Mouse (Mus musculus) midbrain, embryonic 16.5 days (tissue): ENCODE data around the gene Sgms1. TPM values are rescaled to one million over a fixed set of nuclear protein-coding genes. Genes with fewer than 3 reads are reported as not detected.

Source experiments
- ATAC-seq: fragments of 200-750 bp; cut with Nextera tagmentation; 2 replicates; pipeline ENCODE4 v1.8.0; 2017; ENCODE audit warnings: moderate TSS enrichment
- H3K27ac ChIP-seq: fragments of 300-500 bp; sonication (generic); 2 replicates; pipeline ENCODE4 v1.5.1; 2014; ENCODE audit warnings: mild to moderate bottlenecking, low read length, mixed read lengths
- H3K27me3 ChIP-seq: fragments of 300-500 bp; sonication (generic); 2 replicates; pipeline ENCODE4 v1.6.1; 2014; ENCODE audit warnings: low read depth, low read length, mixed read lengths; ENCODE audit not compliant: control insufficient read depth, insufficient read depth
- H3K36me3 ChIP-seq: fragments of 300-500 bp; sonication (generic); 2 replicates; pipeline ENCODE4 v1.6.1; 2014; ENCODE audit warnings: mild to moderate bottlenecking, low read length, moderate library complexity, mixed read lengths; ENCODE audit not compliant: control insufficient read depth, insufficient read depth
- H3K4me1 ChIP-seq: fragments of 300-500 bp; sonication (generic); 2 replicates; pipeline ENCODE4 v1.6.1; 2014; ENCODE audit warnings: mild to moderate bottlenecking, low read length, mixed read lengths; ENCODE audit not compliant: control insufficient read depth, insufficient read depth
- H3K4me2 ChIP-seq: fragments of 300-500 bp; sonication (generic); 2 replicates; pipeline ENCODE4 v1.6.1; 2014; ENCODE audit warnings: mild to moderate bottlenecking, low read length, mixed read lengths
- H3K4me3 ChIP-seq: fragments of 300-500 bp; sonication (generic); 2 replicates; pipeline ENCODE4 v1.5.1; 2014; ENCODE audit warnings: low read depth, mild to moderate bottlenecking, low read length, moderate library complexity, mixed read lengths
- H3K9ac ChIP-seq: fragments of 300-500 bp; sonication (generic); 2 replicates; pipeline ENCODE4 v1.6.1; 2014; ENCODE audit warnings: low read depth, low read length, mixed read lengths
- H3K9me3 ChIP-seq: fragments of 300-500 bp; sonication (generic); replicated peaks from 2 replicates; pipeline ENCODE4 v1.6.1; 2014; ENCODE audit warnings: mild to moderate bottlenecking, low read length, mixed read lengths; ENCODE audit not compliant: control insufficient read depth, poor library complexity, severe bottlenecking
- WGBS: fragments of 180-500 bp; shearing (Covaris S2); extraction: QIAGEN DNeasy Blood & Tissue Kit; methylation state at CpG from one replicate; pipeline ENCODE4 v1.1.7; 2014; 5-methylcytosine and 5-hydroxymethylcytosine counted together
- polyA plus RNA-seq: library from polyadenylated mRNA; unstranded; fragments of >200 nt; fragmentation: Nextera tagmentation; extraction: Ambion mirVana; gene quantifications from 2 replicates; pipeline ENCODE4 v1.2.1, GENCODE M21; 2015

The Sgms1 gene
- polyA plus RNA-seq, 1 experiment from 2014 or later, result 20.2 TPM

DNA sequence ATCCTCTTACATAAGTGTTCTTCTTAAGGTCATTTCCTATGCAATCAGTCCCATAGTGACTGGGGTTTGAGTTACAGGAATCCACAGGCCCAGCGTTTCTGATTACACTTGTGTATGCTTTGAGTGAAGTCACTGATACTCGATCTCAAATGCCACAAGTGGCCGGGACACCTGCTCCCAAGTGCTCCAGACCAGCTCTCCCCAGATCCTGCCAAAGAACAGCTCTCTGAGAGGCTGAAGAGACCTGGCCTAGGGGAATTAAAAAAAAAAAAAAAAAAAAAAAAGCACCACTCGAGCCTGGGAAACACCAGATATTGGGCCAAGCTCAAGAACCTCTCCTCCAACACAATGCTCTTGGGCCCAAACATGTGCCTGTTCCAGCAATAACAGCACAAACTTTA, 62.9 kb downstream of the Sgms1 start:
- H3K27me3 ChIP-seq, result no peaks in the 10 kb centered on the region
- H3K9me3 ChIP-seq, result no peaks in the 10 kb centered on the region
- no peak overlapping the region for H3K4me3 ChIP-seq
- H3K4me2 ChIP-seq, result no peak overlapping the region
- no peak overlapping the region for H3K9ac ChIP-seq
- H3K4me1 ChIP-seq, result peaks cover 8% of the 10 kb centered on the region; the same call in 1 of the 2 replicates
- ATAC-seq, result no peak
- 73% methylated on average over 4 of the region's 4 CpGs for WGBS
- H3K27ac ChIP-seq, result no peak overlapping the region
- H3K36me3 ChIP-seq, result no peaks in the 10 kb centered on the region

DNA sequence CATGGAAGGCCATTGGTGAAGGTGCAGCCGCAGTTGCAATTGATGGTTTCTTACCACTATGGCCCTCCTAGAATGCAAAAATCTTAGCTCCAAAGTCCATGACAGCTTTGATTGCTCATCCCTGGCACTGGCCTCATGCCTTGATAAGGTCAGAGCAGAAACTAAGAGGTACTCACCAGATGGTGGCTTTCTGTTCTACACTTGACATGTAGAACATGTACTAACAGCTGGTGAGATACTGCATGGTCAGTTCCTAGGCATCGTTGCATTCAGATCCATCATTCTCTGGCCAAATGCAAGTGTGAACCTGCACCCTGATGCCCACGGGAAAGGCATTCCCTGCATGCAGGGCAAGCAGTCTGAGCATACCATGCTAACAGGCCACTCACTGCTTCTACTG, 63.4 kb downstream of the Sgms1 start:
- Histone ChIP-seq H3K4me1 (peaks cover 9% of the 10 kb centered on the region; the same call in 1 of the 2 replicates), H3K9me3 (no peaks in the 10 kb centered on the region), H3K27ac (no peak overlapping the region), H3K4me3 (no peak overlapping the region), H3K27me3 (no peaks in the 10 kb centered on the region), H3K36me3 (no peaks in the 10 kb centered on the region), H3K9ac (no peak overlapping the region), H3K4me2 (no peak overlapping the region)
- ATAC-seq, result no peak
- 90% methylated on average over 3 of the region's 3 CpGs for WGBS

DNA sequence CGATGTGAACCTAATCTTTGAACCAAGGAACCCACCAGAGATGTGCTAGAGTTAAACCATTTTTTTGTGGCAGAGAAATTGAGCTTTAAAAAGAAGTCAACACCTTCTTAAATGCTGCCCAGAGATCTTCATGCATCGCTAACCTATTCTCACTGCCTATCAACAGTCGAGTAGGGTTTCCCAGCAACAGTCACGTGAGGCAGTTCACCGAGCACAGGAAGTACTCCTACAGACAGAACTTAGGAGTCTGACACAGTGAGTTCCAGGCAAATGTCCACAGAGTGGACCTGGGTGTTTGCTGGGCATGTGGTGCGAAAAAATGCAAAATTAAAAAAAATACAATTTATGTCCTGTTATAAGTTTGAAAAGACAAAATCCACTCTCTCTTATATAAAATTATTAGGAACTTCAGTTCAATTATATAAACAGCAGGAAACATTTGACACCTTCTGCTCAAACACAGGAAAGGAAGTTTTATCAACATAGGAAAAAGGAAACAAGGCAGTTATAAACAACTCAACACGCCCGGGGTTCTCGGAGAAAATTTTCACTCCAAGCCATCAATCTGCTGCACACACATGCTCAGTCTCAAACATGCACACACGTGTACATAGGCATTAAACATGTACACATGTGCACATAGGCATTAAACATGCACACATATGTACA, 64.3 kb downstream of the Sgms1 start:
- peaks cover 9% of the 10 kb centered on the region; the same call in 1 of the 2 replicates for H3K4me1 ChIP-seq
- H3K27me3 ChIP-seq, result no peaks in the 10 kb centered on the region
- H3K9me3 ChIP-seq, result no peaks in the 10 kb centered on the region
- no peak overlapping the region for H3K4me3 ChIP-seq
- ATAC-seq, result no peak
- WGBS, result 71% methylated on average over 10 of the region's 10 CpGs
- no peaks in the 10 kb centered on the region for H3K36me3 ChIP-seq
- H3K4me2 ChIP-seq, result no peak overlapping the region
- H3K27ac ChIP-seq, result no peak overlapping the region
- H3K9ac ChIP-seq, result no peak overlapping the region

DNA sequence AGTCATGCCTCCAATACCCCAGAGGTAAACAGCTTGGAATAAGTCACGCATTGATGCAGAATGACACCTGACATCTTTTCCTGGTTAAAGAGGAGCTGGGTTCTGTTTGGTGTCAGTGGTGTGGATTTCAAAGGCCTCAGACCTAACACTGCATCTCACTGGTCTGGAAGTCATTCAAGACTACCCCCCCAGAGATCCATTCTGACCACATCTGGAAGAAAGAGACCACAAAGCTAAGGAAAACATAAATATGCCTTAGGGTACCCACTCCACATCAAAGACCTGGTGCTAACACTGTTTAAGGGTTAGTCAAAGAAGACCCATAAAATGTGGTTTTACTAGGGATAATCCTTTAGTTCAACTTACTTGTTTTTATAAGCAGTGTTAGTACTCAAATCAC, 65.0 kb downstream of the Sgms1 start:
- 95% methylated on average over 1 of the region's 1 CpGs for WGBS
- Histone ChIP-seq H3K4me1 (peaks cover 9% of the 10 kb centered on the region; the same call in 1 of the 2 replicates), H3K27me3 (no peaks in the 10 kb centered on the region), H3K36me3 (no peaks in the 10 kb centered on the region), H3K4me3 (no peak overlapping the region), H3K9me3 (no peaks in the 10 kb centered on the region), H3K4me2 (no peak overlapping the region), H3K27ac (no peak overlapping the region), H3K9ac (no peak overlapping the region)
- no peak for ATAC-seq

DNA sequence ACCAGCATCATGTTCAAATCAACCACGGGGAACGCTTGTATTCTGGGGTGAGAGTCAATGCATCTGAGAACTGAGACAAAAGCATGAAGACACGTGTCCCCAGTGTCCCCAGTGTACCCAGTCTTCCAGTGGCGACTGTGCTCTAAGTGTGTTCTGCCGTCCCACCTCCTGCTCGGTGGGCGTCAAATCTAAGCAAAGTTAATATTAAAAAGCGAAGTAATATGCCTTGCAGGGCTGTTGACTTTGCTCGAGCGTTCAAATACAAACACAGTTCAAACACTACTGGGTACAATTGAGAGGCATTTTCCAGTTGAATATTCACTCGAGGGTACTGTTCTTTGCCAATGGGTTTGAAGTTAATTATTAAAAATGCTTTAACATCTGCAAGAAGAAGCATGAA, 66.4 kb downstream of the Sgms1 start:
- H3K9ac ChIP-seq, result no peak overlapping the region
- no peak for ATAC-seq

DNA sequence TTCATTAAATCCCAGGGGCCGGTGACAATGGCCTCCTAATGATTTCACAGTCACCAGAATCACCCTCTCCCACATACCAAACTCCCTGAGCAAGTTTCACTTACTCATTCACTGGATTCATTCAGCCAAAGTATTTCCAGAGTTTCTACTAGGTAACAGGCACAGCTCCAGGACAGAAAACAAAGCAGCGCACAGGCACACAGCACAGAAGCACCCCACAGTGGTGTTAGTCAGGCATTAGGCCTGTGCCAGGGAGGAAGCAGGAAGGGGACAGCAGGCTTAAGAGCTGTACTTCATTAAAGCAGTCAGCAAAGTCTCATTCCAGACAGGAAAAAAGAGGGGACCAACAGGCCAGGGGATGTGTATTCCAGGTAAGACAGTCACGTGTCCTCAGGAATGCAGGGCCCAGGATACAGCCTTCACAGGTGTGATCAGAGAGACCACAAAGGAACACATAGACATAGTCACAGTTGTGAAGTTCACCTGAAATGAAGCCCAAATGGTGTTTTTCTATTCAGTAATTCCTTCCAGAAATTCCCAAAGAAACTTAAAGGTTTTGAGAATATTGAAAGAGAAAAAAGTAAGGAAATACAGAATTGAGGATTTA, 67.0 kb downstream of the Sgms1 start:
- WGBS, result 25% methylated on average over 3 of the region's 3 CpGs
- H3K27ac ChIP-seq, result peak overlapping the region; percentile 43; the same call in 1 of the 2 replicates
- H3K4me2 ChIP-seq, result no peak overlapping the region
- H3K9ac ChIP-seq, result no peak overlapping the region
- no peaks in the 10 kb centered on the region for H3K27me3 ChIP-seq
- ATAC-seq, result peak; percentile 85
- H3K36me3 ChIP-seq, result no peaks in the 10 kb centered on the region
- no peaks in the 10 kb centered on the region for H3K9me3 ChIP-seq
- H3K4me1 ChIP-seq, result peaks cover 9% of the 10 kb centered on the region; the same call in 1 of the 2 replicates
- no peak overlapping the region for H3K4me3 ChIP-seq

More for the DNA sequence above, 66.4 kb downstream of the Sgms1 start:
- Histone ChIP-seq H3K36me3 (no peaks in the 10 kb centered on the region), H3K9me3 (no peaks in the 10 kb centered on the region), H3K4me1 (peaks cover 9% of the 10 kb centered on the region; the same call in 1 of the 2 replicates), H3K4me2 (no peak overlapping the region), H3K4me3 (no peak overlapping the region), H3K27me3 (no peaks in the 10 kb centered on the region), H3K27ac (no peak overlapping the region)
- 76% methylated on average over 11 of the region's 11 CpGs for WGBS

DNA sequence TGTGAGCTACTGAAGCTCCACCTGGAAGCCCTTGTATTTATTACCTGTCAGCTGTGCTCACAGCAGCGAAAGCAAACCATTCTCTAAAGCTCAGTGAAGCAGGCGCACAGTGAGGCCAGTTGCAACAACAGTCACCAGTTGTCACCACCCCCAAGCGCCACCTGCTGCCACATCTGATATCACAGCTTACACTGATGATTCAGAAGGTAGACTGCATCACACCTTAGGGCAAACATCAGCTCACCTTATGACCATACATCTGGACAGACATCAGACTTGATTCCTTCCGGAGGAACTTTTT, 69.2 kb downstream of the Sgms1 start:
- no peaks in the 10 kb centered on the region for H3K36me3 ChIP-seq
- H3K9me3 ChIP-seq, result no peaks in the 10 kb centered on the region
- no peak overlapping the region for H3K9ac ChIP-seq
- H3K27me3 ChIP-seq, result no peaks in the 10 kb centered on the region
- H3K4me3 ChIP-seq, result no peak overlapping the region
- H3K4me1 ChIP-seq, result peaks cover 9% of the 10 kb centered on the region; the same call in 1 of the 2 replicates
- no peak overlapping the region for H3K27ac ChIP-seq
- H3K4me2 ChIP-seq, result no peak overlapping the region
- ATAC-seq, result no peak
- WGBS, result 57% methylated on average over 4 of the region's 4 CpGs

DNA sequence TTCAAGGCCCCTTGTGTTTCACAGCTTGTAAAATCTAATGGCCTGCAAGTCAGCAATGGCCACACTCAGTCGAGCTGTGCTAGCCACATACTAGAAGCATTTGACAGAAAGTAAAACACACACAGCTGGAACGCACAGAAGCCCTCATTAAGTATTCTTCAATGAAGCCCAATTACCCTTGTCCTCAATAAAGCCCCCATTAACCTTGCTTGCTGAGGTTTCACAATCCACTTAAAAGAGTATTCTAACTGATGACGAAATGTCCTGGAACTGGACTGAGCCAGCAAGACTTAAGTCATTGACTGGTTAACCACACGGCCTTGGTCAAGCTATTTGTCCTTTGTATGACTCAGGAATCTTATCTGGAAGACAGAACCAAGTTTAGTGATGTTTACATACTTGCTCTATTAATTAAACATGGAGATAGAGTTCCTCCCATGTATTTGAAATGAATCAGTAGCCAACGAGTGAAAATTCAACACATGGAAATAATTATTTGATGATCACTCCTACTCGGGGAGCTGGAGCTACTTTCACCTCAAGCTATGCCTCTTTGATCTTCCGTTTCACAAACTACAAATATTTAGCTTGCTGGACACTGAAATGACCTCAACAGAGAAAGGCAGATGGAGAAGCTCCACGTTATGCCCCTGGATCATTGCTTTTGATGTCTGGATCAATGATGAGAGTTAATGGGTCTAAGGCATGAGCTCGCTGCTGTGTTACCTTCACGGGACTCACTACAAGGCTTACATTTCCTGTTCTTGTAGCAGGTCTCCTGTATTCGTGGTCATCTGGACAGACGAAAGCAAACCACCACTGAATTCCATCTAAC, 69.8 kb downstream of the Sgms1 start:
- H3K27ac ChIP-seq, result no peak overlapping the region
- H3K4me1 ChIP-seq, result peaks cover 9% of the 10 kb centered on the region; the same call in 1 of the 2 replicates
- no peak overlapping the region for H3K9ac ChIP-seq
- no peak overlapping the region for H3K4me3 ChIP-seq
- 67% methylated on average over 12 of the region's 12 CpGs for WGBS
- H3K36me3 ChIP-seq, result no peaks in the 10 kb centered on the region
- H3K27me3 ChIP-seq, result no peaks in the 10 kb centered on the region
- H3K9me3 ChIP-seq, result no peaks in the 10 kb centered on the region
- ATAC-seq, result no peak
- no peak overlapping the region for H3K4me2 ChIP-seq

DNA sequence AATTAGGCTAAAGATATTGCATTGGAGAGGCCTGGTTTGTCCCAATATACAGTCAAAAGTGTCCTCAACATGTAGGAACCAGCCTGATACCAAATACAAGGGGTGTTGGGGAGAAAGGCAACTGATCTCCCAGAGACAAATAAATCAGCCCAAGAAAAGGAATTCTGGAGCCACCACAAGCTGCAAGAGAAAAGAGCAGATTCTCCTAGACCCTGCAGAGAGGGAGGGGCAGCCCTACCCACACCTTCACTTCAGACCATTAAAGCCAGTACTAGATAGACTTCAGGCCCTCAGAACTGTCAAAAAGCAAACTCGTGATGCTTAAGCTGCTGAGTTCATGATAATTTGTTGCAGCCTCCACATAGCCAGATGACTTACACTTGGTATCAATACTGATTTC, 70.5 kb downstream of the Sgms1 start:
- no peak for ATAC-seq
- no peaks in the 10 kb centered on the region for H3K27me3 ChIP-seq
- H3K36me3 ChIP-seq, result no peaks in the 10 kb centered on the region
- H3K9me3 ChIP-seq, result no peaks in the 10 kb centered on the region
- no peak overlapping the region for H3K9ac ChIP-seq
- 64% methylated on average over 1 of the region's 1 CpGs for WGBS
- no peak overlapping the region for H3K4me2 ChIP-seq
- H3K4me1 ChIP-seq, result peaks cover 9% of the 10 kb centered on the region; the same call in 1 of the 2 replicates
- H3K27ac ChIP-seq, result no peak overlapping the region
- no peak overlapping the region for H3K4me3 ChIP-seq
